8 mouse cellular contexts compared by ENCODE assay signal in the genomic region with DNA sequence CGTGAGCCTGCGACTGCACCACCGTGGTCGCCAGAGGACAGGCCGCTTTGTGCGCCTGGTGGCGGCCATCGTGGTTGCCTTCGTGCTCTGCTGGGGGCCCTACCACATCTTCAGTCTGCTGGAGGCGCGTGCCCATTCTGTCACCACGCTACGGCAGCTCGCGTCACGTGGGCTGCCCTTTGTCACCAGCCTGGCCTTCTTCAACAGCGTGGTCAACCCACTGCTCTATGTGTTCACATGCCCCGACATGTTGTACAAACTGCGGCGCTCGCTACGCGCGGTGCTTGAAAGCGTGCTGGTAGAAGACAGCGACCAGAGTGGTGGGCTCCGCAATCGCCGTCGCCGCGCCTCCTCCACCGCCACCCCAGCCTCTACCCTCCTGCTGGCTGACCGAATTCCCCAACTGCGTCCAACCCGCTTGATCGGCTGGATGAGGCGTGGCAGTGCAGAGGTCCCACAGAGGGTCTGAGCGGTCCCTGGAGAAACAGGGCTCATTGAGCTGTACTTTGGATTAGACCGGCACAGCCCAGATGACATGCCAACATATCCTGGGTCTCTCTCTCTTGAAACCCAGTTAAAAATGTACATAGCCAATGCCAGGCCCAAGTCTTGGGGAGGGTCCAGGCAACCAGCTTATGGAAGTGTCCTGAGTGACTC. TPM values are rescaled to one million over a fixed set of nuclear protein-coding genes. Genes with fewer than 3 reads are reported as not detected.
DNase-seq lines count a peak whose midpoint lies in the region; ATAC-seq and TF ChIP-seq lines count a peak whose summit lies in the region.

No protein-coding gene starts in this region.

- no peak for TF ChIP-seq CTCF in stomach, postnatal 0 days (IDR thresholded peaks at IDR 0.05; ENCODE audit: low read depth)

- H3K27ac ChIP-seq in lung, embryonic 15.5 days, result no peak overlapping the region
- H3K27ac ChIP-seq in hindbrain, embryonic 11.5 days (ENCODE audit: low read depth, low read length), result peak overlapping the region; percentile 58
- no peak overlapping the region for H3K27ac ChIP-seq in liver, embryonic 16.5 days (ENCODE audit: low read length)
- no peak overlapping the region for H3K27ac ChIP-seq in stomach, postnatal 0 days (replicated peaks)

- no peaks in the 10 kb centered on the region for H3K9me3 ChIP-seq in lung, embryonic 15.5 days
- no peaks in the 10 kb centered on the region for H3K9me3 ChIP-seq in hindbrain, embryonic 11.5 days (ENCODE audit: control insufficient read depth, low read length)
- H3K9me3 ChIP-seq in liver, embryonic 16.5 days (replicated peaks; ENCODE audit: control insufficient read depth, low read length), result no peaks in the 10 kb centered on the region; the same call in 1 of the 2 replicates
- no peaks in the 10 kb centered on the region for H3K9me3 ChIP-seq in stomach, postnatal 0 days (ENCODE audit: control insufficient read depth, low read length)

- peak overlapping the region; percentile 35 for H3K9ac ChIP-seq in lung, embryonic 15.5 days
- peak overlapping the region; percentile 72 for H3K9ac ChIP-seq in hindbrain, embryonic 11.5 days (ENCODE audit: low read depth, low read length)
- peak overlapping the region; percentile 51 for H3K9ac ChIP-seq in liver, embryonic 16.5 days (ENCODE audit: low read depth, low read length)
- peak overlapping the region; percentile 48; the same call in 1 of the 2 replicates for H3K9ac ChIP-seq in stomach, postnatal 0 days (ENCODE audit: low read length)

- H3K36me3 ChIP-seq in lung, embryonic 15.5 days, result peaks cover 26% of the 10 kb centered on the region
- no peaks in the 10 kb centered on the region; the same call in 1 of the 2 replicates for H3K36me3 ChIP-seq in hindbrain, embryonic 11.5 days (ENCODE audit: control insufficient read depth, insufficient read depth, low read length)
- H3K36me3 ChIP-seq in liver, embryonic 16.5 days (ENCODE audit: control insufficient read depth, insufficient read depth), result peaks cover 7% of the 10 kb centered on the region
- H3K36me3 ChIP-seq in stomach, postnatal 0 days (ENCODE audit: control insufficient read depth, insufficient read depth, low read length), result peaks cover 8% of the 10 kb centered on the region; the same call in 1 of the 2 replicates

- peak; percentile 54 for DNase-seq in adrenal gland, adult 2 months
- no peak for DNase-seq in adrenal gland, adult 8-10 months
- no peak for DNase-seq in lung, postnatal 25 days (ENCODE audit: low spot score)
- peak; percentile 74 for DNase-seq in hindbrain, embryonic 11.5 days (ENCODE audit: low spot score)
- DNase-seq in stomach, postnatal 0 days (ENCODE audit: low spot score), result peak; percentile 30
- no peak for DNase-seq in thymus, postnatal 4 days

- TF ChIP-seq EP300 in stomach, postnatal 0 days (optimal IDR thresholded peaks at IDR 0.05), result no peak

- H3K4me1 ChIP-seq in lung, embryonic 15.5 days, result peaks cover 12% of the 10 kb centered on the region
- 0 out of 2 replicates have a peak, but pooled peaks cover 4% of the 10 kb centered on the region for H3K4me1 ChIP-seq in hindbrain, embryonic 11.5 days (replicated peaks; ENCODE audit: control insufficient read depth, insufficient read depth, low read length)
- H3K4me1 ChIP-seq in liver, embryonic 16.5 days (ENCODE audit: control insufficient read depth, low read depth, low read length), result peaks cover 21% of the 10 kb centered on the region
- H3K4me1 ChIP-seq in stomach, postnatal 0 days (replicated peaks; ENCODE audit: control insufficient read depth, insufficient read depth), result peaks cover 3% of the 10 kb centered on the region

- peak overlapping the region; percentile 80 for H3K4me2 ChIP-seq in lung, embryonic 15.5 days
- H3K4me2 ChIP-seq in hindbrain, embryonic 11.5 days (replicated peaks; ENCODE audit: low read depth, low read length), result peak overlapping the region; percentile 80
- peak overlapping the region; percentile 77 for H3K4me2 ChIP-seq in liver, embryonic 16.5 days (ENCODE audit: low read depth, low read length)
- peak overlapping the region; percentile 55 for H3K4me2 ChIP-seq in stomach, postnatal 0 days (replicated peaks; ENCODE audit: low read depth)

- peak overlapping the region; percentile 36 for H3K4me3 ChIP-seq in lung, embryonic 15.5 days
- H3K4me3 ChIP-seq in hindbrain, embryonic 11.5 days (ENCODE audit: low read depth, low read length), result peak overlapping the region; percentile 33
- H3K4me3 ChIP-seq in liver, embryonic 16.5 days (ENCODE audit: low read depth, low read length), result peak overlapping the region; percentile 51
- peak overlapping the region; percentile 27 for H3K4me3 ChIP-seq in stomach, postnatal 0 days (ENCODE audit: low read depth, low read length)

- 4% methylated on average over 40 of the region's 40 CpGs for WGBS in lung, embryonic 15.5 days
- WGBS in hindbrain, embryonic 11.5 days, result 1% methylated on average over 40 of the region's 40 CpGs
- WGBS in liver, embryonic 16.5 days (ENCODE audit: insufficient replicate concordance), result 15% methylated on average over 40 of the region's 40 CpGs
- WGBS in stomach, postnatal 0 days, result 8% methylated on average over 40 of the region's 40 CpGs

- ATAC-seq in lung, embryonic 15.5 days (ENCODE audit: borderline replicate concordance, extremely low read depth, low FRiP score, low TSS enrichment), result peak; percentile 37
- ATAC-seq in hindbrain, embryonic 11.5 days (ENCODE audit: low FRiP score), result peak; percentile 84
- ATAC-seq in liver, embryonic 16.5 days (ENCODE audit: low read depth), result peak; percentile 30; the same call in 1 of the 2 replicates
- peak; percentile 48 for ATAC-seq in stomach, postnatal 0 days (ENCODE audit: low FRiP score, low TSS enrichment)

- H3K27me3 ChIP-seq in lung, embryonic 15.5 days, result no peaks in the 10 kb centered on the region
- H3K27me3 ChIP-seq in hindbrain, embryonic 11.5 days (ENCODE audit: control insufficient read depth, insufficient read depth, low read length), result no peaks in the 10 kb centered on the region
- no peaks in the 10 kb centered on the region for H3K27me3 ChIP-seq in liver, embryonic 16.5 days (ENCODE audit: control insufficient read depth, insufficient read depth, low read depth, low read length)
- H3K27me3 ChIP-seq in stomach, postnatal 0 days (ENCODE audit: control insufficient read depth, insufficient read depth, low read length), result no peaks in the 10 kb centered on the region

RNA-seq across cellular contexts. Expression of a gene that starts 4.0 kb away (rescaled TPM):
- under 1 TPM in 1 of 2 experiments, not detected in 1; 0.10 TPM for total RNA-seq in adrenal gland, adult 2 months (2021)
- 0.04 and 0.26 TPM in 2 replicates for polyA plus RNA-seq in adrenal gland, adult 2 months (2012; rRNA removed)
- total RNA-seq in adrenal gland, adult 8-10 months (2022), result under 1 TPM in 3 of 4 experiments, not detected in 1; 0.09 to 0.27 (median 0.24) TPM
- polyA plus RNA-seq in lung, embryonic 15.5 days (2015; fragmentation: Nextera tagmentation; extraction: Ambion mirVana), result 0.09 and 0.11 TPM in 2 replicates
- polyA plus RNA-seq in hindbrain, embryonic 11.5 days (2014; fragmentation: Nextera tagmentation; extraction: Ambion mirVana), result 0.10 TPM in 1 of 2 replicates, not detected in the other
- 0.04 and 0.05 TPM in 2 replicates for polyA plus RNA-seq in liver, embryonic 16.5 days (2015; fragmentation: Nextera tagmentation; extraction: Ambion mirVana)
- polyA plus RNA-seq in stomach, postnatal 0 days (2015; fragmentation: Nextera tagmentation; extraction: Ambion mirVana), result 0.06 and 0.07 TPM in 2 replicates

RNA-seq across cellular contexts. Expression of a gene that starts 8.1 kb away (rescaled TPM):
- 10 to 100 TPM; 12.8 to 21.4 TPM for total RNA-seq in adrenal gland, adult 2 months (2021)
- polyA plus RNA-seq in adrenal gland, adult 2 months (2012; rRNA removed), result 14.2 and 17.1 TPM in 2 replicates
- total RNA-seq in adrenal gland, adult 8-10 months (2022), result 10 to 100 TPM; 13.6 to 20.2 (median 17.0) TPM
- 26.2 and 26.6 TPM in 2 replicates for polyA plus RNA-seq in lung, embryonic 15.5 days (2015; fragmentation: Nextera tagmentation; extraction: Ambion mirVana)
- 17.5 and 20.1 TPM in 2 replicates for polyA plus RNA-seq in hindbrain, embryonic 11.5 days (2014; fragmentation: Nextera tagmentation; extraction: Ambion mirVana)
- polyA plus RNA-seq in liver, embryonic 16.5 days (2015; fragmentation: Nextera tagmentation; extraction: Ambion mirVana), result 9.0 and 9.1 TPM in 2 replicates
- 13.9 and 15.4 TPM in 2 replicates for polyA plus RNA-seq in stomach, postnatal 0 days (2015; fragmentation: Nextera tagmentation; extraction: Ambion mirVana)

RNA-seq across cellular contexts. Expression of a gene that starts 20.5 kb away (rescaled TPM):
- not detected for total RNA-seq in adrenal gland, adult 2 months (2021)
- not detected in 2 replicates for polyA plus RNA-seq in adrenal gland, adult 2 months (2012; rRNA removed)
- not detected for total RNA-seq in adrenal gland, adult 8-10 months (2022)
- polyA plus RNA-seq in lung, embryonic 15.5 days (2015; fragmentation: Nextera tagmentation; extraction: Ambion mirVana), result not detected in 2 replicates
- not detected in 2 replicates for polyA plus RNA-seq in hindbrain, embryonic 11.5 days (2014; fragmentation: Nextera tagmentation; extraction: Ambion mirVana)
- not detected in 2 replicates for polyA plus RNA-seq in liver, embryonic 16.5 days (2015; fragmentation: Nextera tagmentation; extraction: Ambion mirVana)
- polyA plus RNA-seq in stomach, postnatal 0 days (2015; fragmentation: Nextera tagmentation; extraction: Ambion mirVana), result 0.08 and 0.17 TPM in 2 replicates

RNA-seq across cellular contexts. Expression of a gene that starts 33.5 kb away (rescaled TPM):
- 10 to 100 TPM in 1 of 2 experiments, 1 to 10 TPM in 1; 1.1 to 75.2 TPM for total RNA-seq in adrenal gland, adult 2 months (2021)
- 15.4 and 35.0 TPM in 2 replicates for polyA plus RNA-seq in adrenal gland, adult 2 months (2012; rRNA removed)
- 10 to 100 TPM in 2 of 4 experiments, 1 to 10 TPM in 1, not detected in 1; 1.1 to 60.0 (median 24.4) TPM for total RNA-seq in adrenal gland, adult 8-10 months (2022)
- not detected in 2 replicates for polyA plus RNA-seq in lung, embryonic 15.5 days (2015; fragmentation: Nextera tagmentation; extraction: Ambion mirVana)
- 0.17 TPM in 1 of 2 replicates, not detected in the other for polyA plus RNA-seq in hindbrain, embryonic 11.5 days (2014; fragmentation: Nextera tagmentation; extraction: Ambion mirVana)
- polyA plus RNA-seq in liver, embryonic 16.5 days (2015; fragmentation: Nextera tagmentation; extraction: Ambion mirVana), result 0.31 TPM in 1 of 2 replicates, not detected in the other
- polyA plus RNA-seq in stomach, postnatal 0 days (2015; fragmentation: Nextera tagmentation; extraction: Ambion mirVana), result 0.13 TPM in 1 of 2 replicates, not detected in the other

RNA-seq across cellular contexts. Expression of a gene that starts 45.9 kb away (rescaled TPM):
- 100 to 1,000 TPM; 143 to 184 TPM for total RNA-seq in adrenal gland, adult 2 months (2021)
- 299 and 410 TPM in 2 replicates for polyA plus RNA-seq in adrenal gland, adult 2 months (2012; rRNA removed)
- total RNA-seq in adrenal gland, adult 8-10 months (2022), result 100 to 1,000 TPM; 202 to 232 (median 221) TPM
- polyA plus RNA-seq in lung, embryonic 15.5 days (2015; fragmentation: Nextera tagmentation; extraction: Ambion mirVana), result 35.8 and 39.8 TPM in 2 replicates
- polyA plus RNA-seq in hindbrain, embryonic 11.5 days (2014; fragmentation: Nextera tagmentation; extraction: Ambion mirVana), result 50.4 and 58.6 TPM in 2 replicates
- 11.7 and 12.2 TPM in 2 replicates for polyA plus RNA-seq in liver, embryonic 16.5 days (2015; fragmentation: Nextera tagmentation; extraction: Ambion mirVana)
- polyA plus RNA-seq in stomach, postnatal 0 days (2015; fragmentation: Nextera tagmentation; extraction: Ambion mirVana), result 17.6 and 19.5 TPM in 2 replicates

Comparison
In these comparisons a context has a peak if more than half of its experiments do, and no peak if none do; other contexts are left out.
1. DNase-seq: peak in adrenal gland, adult 2 months (single experiment), hindbrain, embryonic 11.5 days (single experiment) and stomach, postnatal 0 days (single experiment); none in adrenal gland, adult 8-10 months (single experiment), lung, postnatal 25 days (single experiment) and thymus, postnatal 4 days (single experiment).
2. ATAC-seq: peak in every context shown above with its lines; median percentile 84 in hindbrain, embryonic 11.5 days; 48 in stomach, postnatal 0 days; 37 in lung, embryonic 15.5 days; 30 in liver, embryonic 16.5 days.
3. Peak in every context shown above with its lines, with median percentiles within 50 percentile points of each other: H3K4me2 ChIP-seq, H3K4me3 ChIP-seq and H3K9ac ChIP-seq.